Mouse (Mus musculus) c-Kit-positive CD71-negative TER-119-negative erythroid progenitor cells, embryonic 14.5 days (primary cell): Measurements from ENCODE around the gene Evi5.

ENCODE experiments used
- DNase-seq: peaks from one replicate; pipeline ENCODE4 v3.0.0-alpha.2; 2013; ENCODE audit warnings: low read depth

The Evi5 gene

GRCm38 (mm10) chr5:107708124-107708797, 166.6 kb downstream of the Evi5 start:
- no peak for DNase-seq

GRCm38 (mm10) chr5:107706262-107706661, 168.6 kb downstream of the Evi5 start:
- no peak for DNase-seq

- DNase-seq: no peak
Measured at GRCm38 (mm10) chr5:107705756-107706155, 169.2 kb downstream of the Evi5 start.

DNA sequence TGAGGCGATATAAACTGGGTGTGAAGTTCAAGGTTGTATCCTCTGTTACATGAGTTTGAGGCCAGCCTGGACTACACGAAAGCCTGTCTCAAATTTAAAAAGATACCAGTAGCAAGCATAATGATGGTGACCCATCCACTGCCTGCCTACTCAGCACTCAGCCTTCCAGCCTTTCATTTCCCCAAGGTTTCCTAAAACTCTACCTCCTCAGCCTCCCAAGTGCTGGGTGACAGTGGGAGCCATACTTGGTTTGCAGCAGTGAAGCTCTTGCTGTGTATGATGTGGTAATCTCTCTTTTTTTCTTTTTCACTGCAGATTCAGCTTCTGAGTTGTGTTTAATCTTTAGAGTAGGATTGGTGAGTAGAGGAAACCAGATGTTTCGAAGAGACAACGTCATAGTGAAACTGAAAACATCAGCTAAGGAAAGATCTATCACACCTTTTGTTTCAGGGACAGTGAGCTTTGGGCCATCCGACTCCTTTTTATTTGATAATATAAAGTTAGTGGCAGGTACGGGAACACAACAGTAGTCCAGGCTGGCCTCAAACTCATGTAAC, 171.6 kb downstream of the Evi5 start:
- no peak for DNase-seq

- no peak for DNase-seq
Measured at GRCm38 (mm10) chr5:107701658-107702057, 173.2 kb downstream of the Evi5 start.

DNA sequence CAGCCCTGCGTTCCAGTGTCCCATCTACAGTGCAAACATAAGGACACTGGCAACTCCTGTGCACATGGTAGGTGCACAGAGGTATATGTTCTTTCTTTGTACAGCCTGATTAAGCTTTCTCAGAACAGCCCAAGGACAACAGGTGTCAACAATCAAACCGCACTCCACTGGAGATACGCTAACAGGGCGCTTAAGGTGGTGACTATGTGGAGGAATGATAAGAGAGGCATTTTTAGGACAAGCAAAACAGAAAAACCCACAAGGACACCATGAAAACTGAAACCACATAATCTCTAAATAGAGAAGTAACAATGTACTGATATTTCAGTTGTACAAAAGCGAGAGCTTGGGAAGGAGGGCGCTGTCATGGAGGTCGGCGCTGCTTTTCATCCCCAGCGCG, 174.0 kb downstream of the Evi5 start:
- DNase-seq: no peak

DNA sequence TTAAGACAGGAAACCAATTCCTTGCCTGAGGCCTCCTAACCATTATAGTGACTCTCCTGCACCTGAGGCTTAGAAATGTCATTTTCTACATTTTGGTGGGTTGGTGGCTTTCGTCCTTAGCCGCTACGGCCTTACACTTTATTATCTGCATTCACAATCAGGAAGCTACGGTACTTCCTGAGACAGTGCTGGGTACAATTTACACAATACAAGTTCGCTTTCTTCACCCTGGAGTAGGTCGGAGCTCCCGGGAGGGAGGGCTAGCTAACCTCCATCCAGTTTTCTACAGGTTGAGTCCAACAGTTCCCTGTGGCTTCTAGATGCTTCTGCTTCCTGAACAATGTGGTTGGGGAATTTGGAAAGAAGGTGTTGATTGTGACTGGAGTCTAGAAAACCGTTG, 176.0 kb downstream of the Evi5 start:
- DNase-seq: no peak

DNA sequence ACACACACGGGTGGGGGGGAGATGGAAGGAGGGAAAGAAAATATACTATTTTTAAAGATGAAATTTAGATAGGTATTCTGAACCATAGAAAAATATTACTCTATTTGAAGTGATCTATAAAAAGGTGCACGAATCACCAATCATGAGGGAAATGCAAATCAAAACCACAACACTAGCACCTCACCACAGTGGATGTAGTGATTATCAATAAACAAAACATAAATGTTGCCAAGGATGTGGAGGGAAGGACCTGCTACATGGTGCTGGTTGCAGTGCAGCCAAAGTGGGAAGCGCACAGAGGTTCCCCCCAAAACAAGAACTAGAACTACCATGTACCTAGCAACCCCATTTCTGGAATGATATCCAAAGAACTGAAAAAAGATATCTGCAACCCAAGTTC, 179.9 kb downstream of the Evi5 start:
- no peak for DNase-seq
